ENCODE assay signal across 8 mouse cellular contexts in genomic region chr17:23745301-23746251, GRCm38 (mm10). TPM values are rescaled to one million over a fixed set of nuclear protein-coding genes. Genes with fewer than 3 reads are reported as not detected.
DNase-seq lines count a peak whose midpoint lies in the region; ATAC-seq and TF ChIP-seq lines count a peak whose summit lies in the region.

Gene Kremen2 (minus strand): TSS chr17:23745833.

- under 1% methylated on average over 40 of the region's 45 CpGs for WGBS in kidney, postnatal 0 days
- under 1% methylated on average over 38 of the region's 45 CpGs for WGBS in embryonic facial prominence, embryonic 11.5 days
- under 1% methylated on average over 39 of the region's 45 CpGs for WGBS in limb, embryonic 13.5 days

- intact Hi-C loops in gastrocnemius, postnatal 36 days (cut with DNase I): no loop called here

- H3K36me3 ChIP-seq in kidney, postnatal 0 days (ENCODE audit: insufficient read depth, low read length): no peaks in the 10 kb centered on the region
- H3K36me3 ChIP-seq in embryonic facial prominence, embryonic 11.5 days (replicated peaks; ENCODE audit: control insufficient read depth, insufficient read depth, low read depth, low read length): no peaks in the 10 kb centered on the region
- 0 out of 2 replicates have a peak, but pooled peaks cover 1% of the 10 kb centered on the region for H3K36me3 ChIP-seq in limb, embryonic 13.5 days
- H3K36me3 ChIP-seq in splenic B cell, adult 2 months (ENCODE audit: control insufficient read depth, insufficient read depth, low read length, poor library complexity, severe bottlenecking): no peaks in the 10 kb centered on the region

- no peak for TF ChIP-seq CTCF in kidney, postnatal 0 days (IDR thresholded peaks at IDR 0.05; ENCODE audit: low read depth)

- peak within 1 kb of the TSS; percentile 26 for H3K4me3 ChIP-seq in kidney, postnatal 0 days (replicated peaks; ENCODE audit: low read depth, low read length)
- H3K4me3 ChIP-seq in embryonic facial prominence, embryonic 11.5 days (ENCODE audit: low read depth, low read length): peak within 1 kb of the TSS; percentile 28
- H3K4me3 ChIP-seq in limb, embryonic 13.5 days: peak within 1 kb of the TSS; percentile 42

- H3K9me3 ChIP-seq in kidney, postnatal 0 days (replicated peaks; ENCODE audit: low read length): no peaks in the 10 kb centered on the region
- H3K9me3 ChIP-seq in embryonic facial prominence, embryonic 11.5 days (replicated peaks; ENCODE audit: control insufficient read depth, low read length): no peaks in the 10 kb centered on the region
- H3K9me3 ChIP-seq in limb, embryonic 13.5 days: no peaks in the 10 kb centered on the region

- peaks cover 36% of the 10 kb centered on the region for H3K27me3 ChIP-seq in kidney, postnatal 0 days (ENCODE audit: insufficient read depth, low read length)
- peaks cover 67% of the 10 kb centered on the region for H3K27me3 ChIP-seq in embryonic facial prominence, embryonic 11.5 days (ENCODE audit: control insufficient read depth, insufficient read depth, low read length)
- peaks cover 76% of the 10 kb centered on the region for H3K27me3 ChIP-seq in limb, embryonic 13.5 days
- H3K27me3 ChIP-seq in splenic B cell, adult 2 months (ENCODE audit: control insufficient read depth, insufficient read depth, low read length, poor library complexity, severe bottlenecking): no peaks in the 10 kb centered on the region

- peak within 1 kb of the TSS; percentile 68 for H3K4me2 ChIP-seq in kidney, postnatal 0 days (ENCODE audit: low read length)
- H3K4me2 ChIP-seq in embryonic facial prominence, embryonic 11.5 days (ENCODE audit: low read depth, low read length): peak within 1 kb of the TSS; percentile 58
- H3K4me2 ChIP-seq in limb, embryonic 13.5 days (replicated peaks): peak within 1 kb of the TSS; percentile 68

- no peak for ATAC-seq in kidney, postnatal 0 days (replicated peaks; ENCODE audit: low FRiP score, low read depth)
- ATAC-seq in embryonic facial prominence, embryonic 11.5 days (replicated peaks; ENCODE audit: insufficient number of reproducible peaks, low FRiP score, low TSS enrichment, low read depth): no peak; the same call in 1 of the 2 replicates
- ATAC-seq in limb, embryonic 13.5 days (ENCODE audit: low FRiP score, low read depth): peak; percentile 49; the same call in 1 of the 2 replicates
- no peak for ATAC-seq in megakaryocyte-erythroid progenitor cell, adult 5-6 weeks (replicated peaks; ENCODE audit: low FRiP score, low TSS enrichment, poor library complexity, severe bottlenecking)

- H3K4me1 ChIP-seq in kidney, postnatal 0 days (replicated peaks; ENCODE audit: insufficient read depth, low read length): peaks cover 28% of the 10 kb centered on the region
- peaks cover 8% of the 10 kb centered on the region for H3K4me1 ChIP-seq in embryonic facial prominence, embryonic 11.5 days (ENCODE audit: control insufficient read depth, insufficient read depth, low read length)
- peaks cover 38% of the 10 kb centered on the region for H3K4me1 ChIP-seq in limb, embryonic 13.5 days

- 0 out of 2 replicates have a peak within 1 kb of the TSS, but pooled peaks have one; percentile 15 for H3K9ac ChIP-seq in kidney, postnatal 0 days (ENCODE audit: low read depth, low read length)
- peak within 1 kb of the TSS; percentile 39; the same call in 1 of the 2 replicates for H3K9ac ChIP-seq in embryonic facial prominence, embryonic 11.5 days (replicated peaks; ENCODE audit: low read length)
- H3K9ac ChIP-seq in limb, embryonic 13.5 days: peak within 1 kb of the TSS; percentile 53

- H3K27ac ChIP-seq in kidney, postnatal 0 days: no peak within 1 kb of the TSS
- no peak within 1 kb of the TSS for H3K27ac ChIP-seq in embryonic facial prominence, embryonic 11.5 days (replicated peaks; ENCODE audit: low read depth, low read length)
- peak within 1 kb of the TSS; percentile 48 for H3K27ac ChIP-seq in limb, embryonic 13.5 days

- no peak for DNase-seq in kidney, postnatal 0 days (ENCODE audit: low spot score)
- no peak for DNase-seq in kidney, postnatal 10 days
- DNase-seq in embryonic facial prominence, embryonic 11.5 days (ENCODE audit: low spot score): peak; percentile 36
- DNase-seq in splenic B cell, adult 2 months (ENCODE audit: low read depth, low spot score): peak; percentile 46
- DNase-seq in gastrocnemius, postnatal 36 days: no peak
- no peak for DNase-seq in frontal cortex, postnatal 36 days (ENCODE audit: low spot score in 2 of 2)

RNA-seq across cellular contexts. Expression of gene Kremen2, which starts in this region (rescaled TPM):
- 0.29 and 0.52 TPM in 2 replicates for polyA plus RNA-seq in kidney, postnatal 0 days (2015; fragmentation: Nextera tagmentation; extraction: Ambion mirVana)
- polyA plus RNA-seq in embryonic facial prominence, embryonic 11.5 days (2014; fragmentation: Nextera tagmentation; extraction: Ambion mirVana): 8.1 and 11.7 TPM in 2 replicates
- 39.5 and 46.3 TPM in 2 replicates for polyA plus RNA-seq in limb, embryonic 13.5 days (2015; fragmentation: Nextera tagmentation; extraction: Ambion mirVana)
- not detected for total RNA-seq in gastrocnemius, postnatal 36 days (2021)
- total RNA-seq in megakaryocyte-erythroid progenitor cell, adult 5-6 weeks (2014; fragmentation: Nextera tagmentation): 0.52 TPM in 1 of 2 replicates, not detected in the other
- not detected in 2 replicates for total RNA-seq in megakaryocyte-erythroid progenitor cell, adult 5-6 weeks (2017)

Comparison
In these comparisons a context has a peak if more than half of its experiments do, and no peak if none do; other contexts are left out.
1. DNase-seq: peak in embryonic facial prominence, embryonic 11.5 days (single experiment) and splenic B cell, adult 2 months (single experiment); none in kidney, postnatal 0 days (single experiment), kidney, postnatal 10 days (single experiment), gastrocnemius, postnatal 36 days (0 of 2) and frontal cortex, postnatal 36 days (0 of 2).
2. Peak in every context shown above with its lines, with median percentiles within 50 percentile points of each other: H3K4me2 ChIP-seq, H3K4me3 ChIP-seq and H3K9ac ChIP-seq.